Mouse (Mus musculus): ENCODE measurements around the gene Sucnr1.

The Sucnr1 gene

DNA sequence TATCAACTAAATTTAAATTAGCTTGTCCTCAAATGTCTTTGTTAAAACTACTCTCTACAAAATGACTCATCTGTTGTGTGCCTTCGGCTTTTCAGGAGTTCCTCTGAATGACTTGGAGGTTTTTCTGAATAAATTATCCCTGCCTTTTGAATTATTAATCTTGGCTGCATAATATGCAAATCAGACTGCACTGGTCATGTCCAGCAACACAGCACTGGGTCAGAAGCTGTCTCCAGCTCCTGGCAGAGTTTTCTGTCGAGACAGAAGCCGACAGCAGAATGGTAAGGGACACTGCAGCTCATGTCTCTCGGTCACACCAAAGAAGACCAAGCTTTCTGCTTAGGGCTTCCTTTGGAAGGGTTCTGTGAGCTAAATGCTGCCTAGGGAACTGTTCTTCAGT is at the start of gene Sucnr1:
Gene Sucnr1 (plus strand): TSS at position 222 of the 400 bp plus-strand sequence.
- no peak for TF ChIP-seq POU5F1 (IDR thresholded peaks at IDR 0.05; ENCODE audit: borderline replicate concordance, low read length)
- no peak for TF ChIP-seq NANOG (IDR thresholded peaks at IDR 0.05; ENCODE audit: borderline replicate concordance, low read length)
- TF ChIP-seq CTCF (conservative IDR thresholded peaks at IDR 0.05; ENCODE audit: low read length), result no peak

DNA sequence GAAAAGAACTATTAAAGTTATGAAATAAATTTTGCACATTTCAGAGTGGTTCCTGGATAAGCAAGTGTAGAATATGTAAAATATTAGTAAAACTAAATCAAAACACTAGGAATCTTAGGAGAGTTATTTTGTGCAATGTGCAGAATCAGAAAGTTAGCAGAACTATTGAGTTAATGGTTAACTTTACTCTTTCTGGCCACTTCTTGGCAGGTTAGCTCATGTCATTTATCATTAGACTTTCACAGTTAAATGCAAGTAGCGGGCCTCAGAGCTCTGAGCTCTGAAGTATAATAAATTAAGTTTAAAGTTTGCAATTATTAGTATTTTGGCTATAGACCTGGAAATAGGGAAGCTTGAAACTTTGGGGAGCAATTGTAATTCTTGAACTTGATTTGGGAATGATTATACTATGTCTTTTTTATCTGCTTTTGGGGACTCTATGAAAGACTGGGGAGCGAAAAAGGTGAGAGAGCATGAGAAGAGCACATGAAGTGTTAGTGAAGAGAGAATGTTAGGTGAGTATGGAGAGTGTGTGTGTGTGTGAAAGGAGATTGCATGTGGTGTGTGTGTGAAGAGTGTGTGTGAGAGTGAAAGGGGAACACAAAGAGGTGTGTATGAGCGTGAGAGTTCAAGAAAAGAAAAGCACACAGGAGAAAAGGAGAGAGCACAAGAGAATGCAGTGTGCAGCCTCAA is 35.3 kb upstream of the Sucnr1 start:
- H3K9me3 ChIP-seq (ENCODE audit: low read length), result no peaks in the 10 kb centered on the region
- H3K27me3 ChIP-seq (ENCODE audit: insufficient read depth, low read length), result no peaks in the 10 kb centered on the region
- H3K36me3 ChIP-seq (ENCODE audit: insufficient read depth, low read length), result no peaks in the 10 kb centered on the region
- no peak for TF ChIP-seq CTCF (conservative IDR thresholded peaks at IDR 0.05; ENCODE audit: low read length)
- TF ChIP-seq NANOG (IDR thresholded peaks at IDR 0.05; ENCODE audit: borderline replicate concordance, low read length), result no peak
- TF ChIP-seq POU5F1 (IDR thresholded peaks at IDR 0.05; ENCODE audit: borderline replicate concordance, low read length), result no peak
- no peaks in the 10 kb centered on the region for H3K4me1 ChIP-seq (replicated peaks; ENCODE audit: low read depth, low read length)
- H3K4me3 ChIP-seq (replicated peaks; ENCODE audit: low read length), result no peak overlapping the region

More for the DNA sequence above, at the start of gene Sucnr1:
- Histone ChIP-seq H3K27me3 (ENCODE audit: insufficient read depth, low read length) (no peaks in the 10 kb centered on the region), H3K9me3 (ENCODE audit: low read length) (no peaks in the 10 kb centered on the region), H3K4me1 (replicated peaks; ENCODE audit: low read depth, low read length) (no peaks in the 10 kb centered on the region), H3K4me3 (replicated peaks; ENCODE audit: low read length) (no peak within 1 kb of the TSS), H3K36me3 (ENCODE audit: insufficient read depth, low read length) (no peaks in the 10 kb centered on the region)

DNA sequence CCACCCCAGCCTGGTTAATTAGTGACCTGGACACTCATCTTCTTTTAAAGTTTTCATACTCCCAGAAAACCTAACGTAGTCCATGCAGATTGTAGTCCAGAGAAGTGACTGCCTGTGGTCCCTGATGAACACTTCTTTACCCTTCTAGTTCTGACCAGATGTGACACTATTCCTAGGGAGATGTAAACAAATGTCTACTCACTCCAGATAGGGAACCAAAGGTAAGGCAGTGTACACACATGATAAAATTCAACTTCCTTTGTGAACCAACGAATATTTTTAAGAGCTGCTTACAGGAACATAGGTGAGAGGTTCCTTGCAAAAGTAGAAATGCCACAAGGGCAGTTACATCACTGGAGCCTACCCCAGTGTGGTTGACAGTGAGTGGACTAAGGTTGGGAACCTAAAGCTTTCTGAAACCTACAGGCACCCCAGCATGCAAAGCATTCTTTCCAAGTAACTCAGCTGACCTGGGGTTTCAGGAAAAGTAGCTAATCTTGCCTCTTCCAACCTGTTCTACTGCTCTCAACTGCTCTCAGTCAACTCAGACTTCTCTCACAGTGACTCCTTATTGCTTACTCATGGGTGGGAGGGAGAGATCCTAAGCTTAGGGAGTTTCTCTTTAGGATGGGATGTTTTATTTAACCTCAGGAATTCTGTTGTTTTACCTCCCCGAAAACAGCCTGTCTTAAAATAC is 28.3 kb upstream of the Sucnr1 start:
- H3K9me3 ChIP-seq (ENCODE audit: low read length), result no peaks in the 10 kb centered on the region
- H3K27me3 ChIP-seq (ENCODE audit: insufficient read depth, low read length), result no peaks in the 10 kb centered on the region
- no peak overlapping the region for H3K4me3 ChIP-seq (replicated peaks; ENCODE audit: low read length)
- no peak for TF ChIP-seq CTCF (conservative IDR thresholded peaks at IDR 0.05; ENCODE audit: low read length)
- no peaks in the 10 kb centered on the region for H3K36me3 ChIP-seq (ENCODE audit: insufficient read depth, low read length)
- H3K4me1 ChIP-seq (replicated peaks; ENCODE audit: low read depth, low read length), result no peaks in the 10 kb centered on the region

DNA sequence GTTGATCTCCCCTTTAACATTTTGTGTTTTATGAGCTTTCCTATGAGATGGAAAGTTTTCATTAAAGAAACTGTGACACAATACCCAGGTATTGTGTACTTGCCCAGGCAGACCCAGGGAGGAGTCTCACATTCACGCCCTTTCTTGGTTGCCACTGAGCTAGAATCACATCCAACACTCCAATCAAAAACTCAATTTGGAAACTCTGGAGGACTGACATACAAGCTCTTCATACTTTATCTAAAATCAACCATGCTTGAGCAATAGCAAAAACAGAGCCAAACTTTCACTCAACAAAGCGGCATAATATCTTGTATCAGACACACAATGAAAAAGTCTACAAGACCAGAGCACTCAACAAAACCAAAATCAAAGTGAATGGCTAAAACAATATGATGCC is 27.7 kb upstream of the Sucnr1 start:
- TF ChIP-seq NANOG (IDR thresholded peaks at IDR 0.05; ENCODE audit: borderline replicate concordance, low read length) (no peak), CTCF (conservative IDR thresholded peaks at IDR 0.05; ENCODE audit: low read length) (no peak), POU5F1 (IDR thresholded peaks at IDR 0.05; ENCODE audit: borderline replicate concordance, low read length) (no peak)
- H3K4me1 ChIP-seq (replicated peaks; ENCODE audit: low read depth, low read length), result no peaks in the 10 kb centered on the region
- H3K4me3 ChIP-seq (replicated peaks; ENCODE audit: low read length), result no peak overlapping the region
- no peaks in the 10 kb centered on the region for H3K27me3 ChIP-seq (ENCODE audit: insufficient read depth, low read length)
- no peaks in the 10 kb centered on the region for H3K9me3 ChIP-seq (ENCODE audit: low read length)
- no peaks in the 10 kb centered on the region for H3K36me3 ChIP-seq (ENCODE audit: insufficient read depth, low read length)

DNA sequence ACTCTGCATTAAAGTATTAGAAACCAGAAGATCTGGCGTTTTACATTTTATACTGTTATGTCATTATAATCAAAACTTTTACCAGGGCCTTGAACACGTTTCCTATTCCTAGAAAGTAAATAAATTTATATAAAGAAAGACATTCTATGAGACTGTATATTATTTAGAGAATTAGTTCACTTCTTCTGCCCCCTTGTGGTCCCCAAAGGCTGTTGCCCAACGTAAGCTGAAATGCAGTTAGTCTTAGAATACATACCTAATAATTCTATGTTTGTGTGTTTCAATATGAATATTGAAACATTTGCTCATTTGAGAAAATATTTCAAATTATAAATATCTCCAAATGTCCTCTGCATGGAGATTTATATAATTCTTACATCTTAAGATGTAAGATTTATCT is 25.2 kb upstream of the Sucnr1 start:
- peak; percentile 73 for TF ChIP-seq CTCF (conservative IDR thresholded peaks at IDR 0.05; ENCODE audit: low read length)
- TF ChIP-seq NANOG (IDR thresholded peaks at IDR 0.05; ENCODE audit: borderline replicate concordance, low read length), result no peak
- Histone ChIP-seq H3K4me3 (replicated peaks; ENCODE audit: low read length) (no peak overlapping the region), H3K9me3 (ENCODE audit: low read length) (no peaks in the 10 kb centered on the region), H3K36me3 (ENCODE audit: insufficient read depth, low read length) (no peaks in the 10 kb centered on the region), H3K4me1 (replicated peaks; ENCODE audit: low read depth, low read length) (no peaks in the 10 kb centered on the region), H3K27me3 (ENCODE audit: insufficient read depth, low read length) (no peaks in the 10 kb centered on the region)

DNA sequence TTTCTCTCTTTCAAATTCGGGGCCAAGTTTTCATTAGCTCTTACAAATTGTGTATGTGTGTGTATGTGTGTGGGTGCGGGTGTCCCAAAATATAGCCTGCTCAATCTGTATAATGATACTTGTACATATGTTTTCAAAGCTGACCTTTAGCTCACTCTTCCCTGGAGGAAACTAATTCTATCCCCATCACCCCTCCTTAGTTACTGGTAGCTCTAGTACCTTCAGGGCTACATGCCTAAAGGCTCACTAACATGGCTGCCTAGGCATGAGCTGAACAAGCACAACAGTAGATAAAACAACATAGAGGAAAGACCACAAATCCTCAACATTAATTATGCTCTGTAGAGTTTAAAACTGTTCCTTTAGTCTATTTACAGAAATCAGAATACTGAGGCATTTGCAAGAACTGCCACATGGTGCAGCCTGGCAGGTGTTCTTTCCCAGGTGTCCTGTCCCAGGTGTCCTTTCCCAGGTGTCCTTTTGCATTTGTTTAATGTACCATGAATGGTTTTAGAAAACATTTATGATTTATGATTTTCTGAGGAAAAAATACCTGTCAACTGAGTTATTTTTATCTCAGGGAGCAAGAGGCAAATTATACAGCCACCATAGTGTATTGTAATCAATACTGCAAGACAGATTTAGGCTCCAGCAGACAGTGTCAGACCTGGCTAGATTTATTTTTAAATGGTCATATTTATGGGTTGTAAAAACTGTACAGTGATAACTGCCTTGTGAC is 24.4 kb upstream of the Sucnr1 start:
- no peak overlapping the region for H3K4me3 ChIP-seq (replicated peaks; ENCODE audit: low read length)
- H3K4me1 ChIP-seq (replicated peaks; ENCODE audit: low read depth, low read length), result no peaks in the 10 kb centered on the region
- H3K36me3 ChIP-seq (ENCODE audit: insufficient read depth, low read length), result no peaks in the 10 kb centered on the region
- no peaks in the 10 kb centered on the region for H3K27me3 ChIP-seq (ENCODE audit: insufficient read depth, low read length)
- H3K9me3 ChIP-seq (ENCODE audit: low read length), result no peaks in the 10 kb centered on the region
- no peak for TF ChIP-seq CTCF (conservative IDR thresholded peaks at IDR 0.05; ENCODE audit: low read length)
- TF ChIP-seq NANOG (IDR thresholded peaks at IDR 0.05; ENCODE audit: borderline replicate concordance, low read length), result no peak
- TF ChIP-seq POU5F1 (IDR thresholded peaks at IDR 0.05; ENCODE audit: borderline replicate concordance, low read length), result no peak

DNA sequence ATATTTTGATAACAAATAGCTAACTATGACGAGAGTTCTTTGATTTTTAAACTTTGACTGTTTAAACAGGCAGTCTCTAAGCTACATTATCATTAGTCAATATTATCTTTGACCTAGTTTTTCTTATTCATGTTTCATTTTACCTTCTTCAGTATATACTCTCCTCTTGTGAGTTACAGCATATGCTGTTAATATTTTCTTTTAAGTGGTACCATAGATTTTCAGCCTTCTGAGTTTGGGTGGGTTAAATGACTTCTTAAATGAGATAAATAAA is 23.9 kb upstream of the Sucnr1 start:
- Histone ChIP-seq H3K4me1 (replicated peaks; ENCODE audit: low read depth, low read length) (no peaks in the 10 kb centered on the region), H3K27me3 (ENCODE audit: insufficient read depth, low read length) (no peaks in the 10 kb centered on the region), H3K36me3 (ENCODE audit: insufficient read depth, low read length) (no peaks in the 10 kb centered on the region), H3K4me3 (replicated peaks; ENCODE audit: low read length) (no peak overlapping the region), H3K9me3 (ENCODE audit: low read length) (no peaks in the 10 kb centered on the region)
- TF ChIP-seq CTCF (conservative IDR thresholded peaks at IDR 0.05; ENCODE audit: low read length), result no peak
- TF ChIP-seq POU5F1 (IDR thresholded peaks at IDR 0.05; ENCODE audit: borderline replicate concordance, low read length), result no peak
- no peak for TF ChIP-seq NANOG (IDR thresholded peaks at IDR 0.05; ENCODE audit: borderline replicate concordance, low read length)

DNA sequence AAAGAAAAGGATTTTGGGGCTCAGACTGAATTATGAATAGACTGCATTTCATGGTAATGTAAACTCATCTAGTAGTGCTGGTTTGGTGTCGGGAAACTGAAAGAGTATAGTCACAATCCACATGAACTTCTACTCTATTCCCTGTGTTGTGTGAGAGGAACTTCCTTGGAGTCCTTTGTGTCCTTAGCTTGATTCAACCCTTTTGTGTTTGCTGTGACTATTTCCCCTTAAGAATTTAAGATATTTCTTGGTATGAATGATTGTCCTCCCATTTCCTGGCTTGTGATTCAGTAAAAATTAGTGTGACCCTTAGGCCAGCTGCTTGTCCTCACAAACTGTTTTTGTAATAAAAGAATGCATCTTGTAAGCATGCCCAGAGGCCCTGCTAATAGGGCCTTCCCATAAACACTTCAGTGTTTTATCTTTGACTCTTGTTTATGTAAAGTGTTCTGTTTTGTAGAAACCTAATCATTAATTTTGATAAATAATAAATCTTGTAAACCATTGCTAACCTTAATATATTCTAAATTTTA is 2.7 kb upstream of the Sucnr1 start:
- H3K36me3 ChIP-seq (ENCODE audit: insufficient read depth, low read length), result no peaks in the 10 kb centered on the region
- H3K4me1 ChIP-seq (replicated peaks; ENCODE audit: low read depth, low read length), result no peaks in the 10 kb centered on the region
- H3K9me3 ChIP-seq (ENCODE audit: low read length), result no peaks in the 10 kb centered on the region
- no peak for TF ChIP-seq NANOG (IDR thresholded peaks at IDR 0.05; ENCODE audit: borderline replicate concordance, low read length)
- TF ChIP-seq CTCF (conservative IDR thresholded peaks at IDR 0.05; ENCODE audit: low read length), result no peak
- TF ChIP-seq POU5F1 (IDR thresholded peaks at IDR 0.05; ENCODE audit: borderline replicate concordance, low read length), result no peak
- no peaks in the 10 kb centered on the region for H3K27me3 ChIP-seq (ENCODE audit: insufficient read depth, low read length)
- no peak overlapping the region for H3K4me3 ChIP-seq (replicated peaks; ENCODE audit: low read length)

Measured in E14TG2a.4 (cell line).